In the genomic region with DNA sequence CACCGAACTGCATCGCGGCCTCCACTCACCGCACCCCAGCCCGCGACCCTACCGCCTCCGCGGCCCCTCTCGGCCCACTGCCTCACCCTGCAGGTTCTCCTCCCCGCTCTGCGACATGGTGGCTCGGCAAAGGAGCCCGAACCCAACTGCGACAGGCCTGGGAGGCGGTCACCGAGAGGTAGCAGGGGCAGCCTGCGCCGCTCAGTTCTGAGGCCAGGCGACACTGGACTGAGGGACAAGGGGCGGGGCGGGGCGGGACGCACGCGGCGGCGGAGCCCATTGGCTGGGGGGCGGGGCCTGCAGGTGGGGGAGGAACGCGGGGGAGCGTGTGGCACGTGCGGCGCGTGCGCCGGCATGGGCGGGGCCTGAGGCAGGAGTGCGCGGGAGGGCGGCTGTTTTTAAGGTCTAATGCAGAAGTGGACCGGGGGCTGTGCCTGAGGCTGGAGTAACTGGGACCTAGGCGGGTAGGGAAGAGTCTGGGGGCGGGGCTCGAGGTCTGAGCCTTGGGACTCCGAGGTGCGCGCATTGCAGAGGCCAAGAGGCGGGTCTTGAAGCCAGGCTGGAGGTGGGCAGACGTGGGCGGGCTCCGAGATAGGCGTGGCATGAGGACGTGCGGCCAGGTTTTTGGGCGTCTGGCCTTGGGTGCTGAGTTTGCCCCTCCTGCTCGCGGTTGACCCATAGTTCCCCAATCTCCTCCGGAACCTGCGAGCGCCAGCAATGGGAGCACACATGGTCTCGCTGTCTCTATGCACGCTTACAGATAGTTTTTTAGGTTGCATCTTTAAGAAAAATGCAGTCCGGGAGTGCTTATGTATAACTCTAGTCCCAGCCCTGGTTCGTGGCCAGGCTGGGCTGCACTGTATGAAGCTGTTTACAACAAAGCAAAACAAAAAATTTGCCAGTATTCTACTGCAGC, we compare ENCODE assay signal across 8 mouse cellular contexts. TPM values are rescaled to one million over a fixed set of nuclear protein-coding genes. Genes with fewer than 3 reads are reported as not detected.
DNase-seq lines count a peak whose midpoint lies in the region; ATAC-seq and TF ChIP-seq lines count a peak whose summit lies in the region.

A gene (minus strand): TSS at position 243 of the 916 bp plus-strand sequence.

- H3K4me2 ChIP-seq in lung, embryonic 15.5 days, result peak within 1 kb of the TSS; percentile 72

- peak within 1 kb of the TSS; percentile 83 for H3K9ac ChIP-seq in lung, embryonic 15.5 days

- no peak for TF ChIP-seq CTCF in olfactory bulb, adult 2 months (IDR thresholded peaks at IDR 0.05; ENCODE audit: insufficient read depth, low read depth, low read length)

- DNase-seq in MN1 (ENCODE audit: low spot score), result peak; percentile 97
- DNase-seq in cerebellum, adult 8-10 months, result peak; percentile 85
- DNase-seq in layer of hippocampus, adult 9-10 months (ENCODE audit: low spot score), result peak; percentile 63
- DNase-seq in thymus, adult 18-20 months, result peak; percentile 71 to 74

- no peaks in the 10 kb centered on the region for H3K36me3 ChIP-seq in lung, embryonic 15.5 days

- peak within 1 kb of the TSS; percentile 77 for H3K27ac ChIP-seq in lung, embryonic 15.5 days
- H3K27ac ChIP-seq in olfactory bulb, adult 2 months (ENCODE audit: insufficient read depth, low read depth, low read length), result peak within 1 kb of the TSS; percentile 67; the same call in 1 of the 2 replicates

- WGBS in lung, embryonic 15.5 days, result under 1% methylated on average over 66 of the region's 66 CpGs
- WGBS in olfactory bulb, adult 2 months, result under 1% methylated on average over 63 of the region's 66 CpGs

- TF ChIP-seq POLR2A in olfactory bulb, adult 2 months (IDR thresholded peaks at IDR 0.05; ENCODE audit: insufficient read depth, low read depth, low read length), result peak; percentile 57; the same call in 1 of the 2 replicates

- peak within 1 kb of the TSS; percentile 73 for H3K4me3 ChIP-seq in lung, embryonic 15.5 days
- peak within 1 kb of the TSS; percentile 95 for H3K4me3 ChIP-seq in olfactory bulb, adult 2 months (ENCODE audit: insufficient read depth, low read depth, low read length)

- ATAC-seq in frontal cortex, adult (ENCODE audit: low TSS enrichment), result peak; percentile 63
- peak; percentile 96 to 98 for ATAC-seq in hematopoietic stem cell, adult 5-6 weeks (replicated peaks in 1 of 2; ENCODE audit: insufficient read depth in 1 of 2, low FRiP score in 2 of 2, low TSS enrichment in 1 of 2, low read depth in 1 of 2, poor library complexity in 2 of 2, severe bottlenecking in 2 of 2)
- peak; percentile 94 for ATAC-seq in lung, embryonic 15.5 days (ENCODE audit: borderline replicate concordance, extremely low read depth, low FRiP score, low TSS enrichment)

- H3K9me3 ChIP-seq in lung, embryonic 15.5 days, result no peaks in the 10 kb centered on the region

- no peaks in the 10 kb centered on the region for H3K27me3 ChIP-seq in lung, embryonic 15.5 days

- peaks cover 45% of the 10 kb centered on the region for H3K4me1 ChIP-seq in lung, embryonic 15.5 days
- H3K4me1 ChIP-seq in olfactory bulb, adult 2 months (ENCODE audit: control insufficient read depth, insufficient read depth, low read length), result peaks cover 14% of the 10 kb centered on the region

RNA-seq across cellular contexts. Expression of the gene that starts here (rescaled TPM):
- 27.8 and 34.5 TPM in 2 replicates for total RNA-seq in hematopoietic stem cell, adult 5-6 weeks (2017)
- 109 and 120 TPM in 2 replicates for polyA plus RNA-seq in lung, embryonic 15.5 days (2015; fragmentation: Nextera tagmentation; extraction: Ambion mirVana)
- polyA plus RNA-seq in olfactory bulb, adult 2 months (2012; ENCODE audit: insufficient read depth, insufficient read length, low replicate concordance, missing spikeins), result not detected in 2 replicates

Comparison
In these comparisons a context has a peak if more than half of its experiments do, and no peak if none do; other contexts are left out.
1. Peak in every context shown above with its lines: DNase-seq, ATAC-seq, H3K4me3 ChIP-seq and H3K27ac ChIP-seq.
2. RNA of the gene that starts here (polyA plus RNA-seq): 109 to 120 TPM in lung, embryonic 15.5 days; not detected in olfactory bulb, adult 2 months; every median in the first group is over 100 times any median in the second.